Mouse (Mus musculus) bone marrow, adult 2 months (tissue): ENCODE measurements around the gene Maml3.

ENCODE experiments used
- CTCF ChIP-seq: fragments of 200-500 bp; IDR thresholded peaks from 2 replicates; pipeline ENCODE4 v1.5.1; 2011; ENCODE audit warnings: low read length, control low read depth; ENCODE audit not compliant: control insufficient read depth, insufficient read depth
- POLR2A ChIP-seq: fragments of 200-500 bp; IDR thresholded peaks from 2 replicates; pipeline ENCODE4 v1.6.1; 2011; ENCODE audit warnings: low read depth, mild to moderate bottlenecking, control low read depth, low read length, borderline replicate concordance; ENCODE audit not compliant: control insufficient read depth

DNA sequence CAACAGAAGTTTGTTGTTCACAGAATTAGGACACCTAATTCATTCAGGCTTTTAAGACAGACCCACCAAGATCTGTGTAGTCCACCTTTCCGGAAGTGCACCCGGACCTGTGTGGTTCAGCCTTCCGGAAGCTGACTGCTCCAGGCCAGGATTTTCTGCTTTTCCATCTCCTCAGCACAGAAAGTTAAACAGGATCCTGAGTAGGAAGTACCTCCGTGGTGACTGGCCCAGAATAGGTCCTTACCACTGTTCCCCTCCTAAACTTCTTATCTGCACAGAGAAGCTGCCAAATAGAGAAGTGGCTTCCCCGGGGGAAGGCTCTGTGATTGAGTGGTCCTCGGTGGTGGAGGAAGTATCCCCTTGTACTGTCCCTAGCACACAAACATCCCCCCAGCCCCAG is 442.3 kb downstream of the Maml3 start:
- no peak for TF ChIP-seq CTCF
- no peak for TF ChIP-seq POLR2A
